Mouse (Mus musculus) erythroblast, embryonic 14.5 days (primary cell): ENCODE data around the gene Dlg2. TPM values are rescaled to one million over a fixed set of nuclear protein-coding genes. Genes with fewer than 3 reads are reported as not detected.

Source experiments
- H3K27me3 ChIP-seq: 2 replicates; pipeline ENCODE4 v1.6.1; 2012; ENCODE audit warnings: inconsistent platforms; ENCODE audit not compliant: control insufficient read depth
- H3K36me3 ChIP-seq: 2 replicates; pipeline ENCODE4 v1.6.1; 2012; ENCODE audit warnings: mild to moderate bottlenecking, inconsistent platforms; ENCODE audit not compliant: control insufficient read depth
- H3K4me1 ChIP-seq: 2 replicates; pipeline ENCODE4 v1.6.1; 2012; ENCODE audit warnings: inconsistent platforms; ENCODE audit not compliant: control insufficient read depth
- H3K4me3 ChIP-seq: replicated peaks from 2 replicates; pipeline ENCODE3; 2012; ENCODE audit warnings: moderate library complexity, mild to moderate bottlenecking, inconsistent platforms
- H3K9me3 ChIP-seq: 2 replicates; pipeline ENCODE4 v1.6.1; 2012; ENCODE audit warnings: low read length, inconsistent platforms, mixed read lengths; ENCODE audit not compliant: control insufficient read depth
- GATA1 ChIP-seq: IDR thresholded peaks from 2 replicates; pipeline ENCODE4 v1.6.1; 2012; ENCODE audit warnings: low read length, inconsistent platforms, mixed read lengths
- TAL1 ChIP-seq: IDR thresholded peaks from 3 replicates; pipeline ENCODE4 v1.6.1; 2012; ENCODE audit warnings: low read length, inconsistent platforms, mixed read lengths
- polyA plus RNA-seq: library from polyadenylated mRNA; stranded (reverse); fragments of >175 nt; gene quantifications from 2 replicates; pipeline ENCODE4 v1.2.3, GENCODE M21; 2012

Gene Dlg2
- 0.02 TPM in 1 of 2 replicates, not detected in the other for polyA plus RNA-seq

DNA sequence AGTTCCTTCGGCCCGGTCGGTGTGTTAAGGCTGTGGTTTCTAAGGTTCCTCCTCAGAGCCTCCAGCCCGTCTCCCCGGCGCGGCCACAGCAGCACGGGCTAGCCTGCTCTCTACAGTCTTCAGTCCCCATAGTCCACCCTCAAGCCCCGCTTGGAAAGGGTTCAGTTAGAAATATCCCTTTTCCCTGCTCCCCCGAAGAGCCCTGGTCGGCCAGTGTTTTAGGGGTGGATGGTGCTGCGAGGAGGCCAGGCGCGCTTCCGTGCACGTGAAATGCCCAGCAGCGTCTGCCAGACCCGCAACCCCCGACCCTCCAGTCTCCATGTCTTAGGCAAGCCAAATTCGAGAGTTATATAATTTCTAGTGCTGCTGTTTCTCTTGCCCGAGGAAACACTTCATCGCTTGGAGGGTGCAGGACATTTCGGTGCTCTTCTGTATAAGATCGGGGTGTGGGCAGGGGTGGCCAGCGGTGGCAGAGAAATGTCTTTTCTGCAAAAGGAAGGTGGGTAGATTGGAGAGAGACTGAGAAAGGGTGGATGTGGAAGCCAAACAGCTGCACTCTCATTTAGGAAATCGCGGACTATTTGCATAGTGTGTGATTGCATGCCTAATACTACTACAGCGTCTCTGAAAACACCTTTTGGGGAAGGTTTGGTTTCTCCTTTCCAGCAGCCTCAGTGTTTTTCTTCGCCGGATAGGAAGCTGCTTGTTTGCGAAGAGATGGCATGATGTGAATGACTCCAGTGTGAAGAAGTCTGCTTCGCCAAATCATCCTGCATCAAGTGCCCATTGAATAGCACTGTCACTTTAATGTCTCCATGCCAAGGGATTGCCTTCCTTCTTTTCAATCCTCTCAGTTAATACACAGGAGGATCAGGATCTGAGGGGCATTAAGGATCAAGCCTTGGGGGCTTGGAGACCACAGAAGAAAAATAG lies at the start of gene Dlg2:
TSS of gene Dlg2 (plus strand) at position 360 of the 933 bp plus-strand sequence.
- Histone ChIP-seq H3K4me1 (peaks cover 24% of the 10 kb centered on the region), H3K27me3 (peaks cover 44% of the 10 kb centered on the region), H3K36me3 (peaks cover 4% of the 10 kb centered on the region; the same call in 1 of the 2 replicates), H3K9me3 (no peaks in the 10 kb centered on the region), H3K4me3 (peak within 1 kb of the TSS; percentile 93)
- no peak for TF ChIP-seq GATA1
- TF ChIP-seq TAL1 = no peak

DNA sequence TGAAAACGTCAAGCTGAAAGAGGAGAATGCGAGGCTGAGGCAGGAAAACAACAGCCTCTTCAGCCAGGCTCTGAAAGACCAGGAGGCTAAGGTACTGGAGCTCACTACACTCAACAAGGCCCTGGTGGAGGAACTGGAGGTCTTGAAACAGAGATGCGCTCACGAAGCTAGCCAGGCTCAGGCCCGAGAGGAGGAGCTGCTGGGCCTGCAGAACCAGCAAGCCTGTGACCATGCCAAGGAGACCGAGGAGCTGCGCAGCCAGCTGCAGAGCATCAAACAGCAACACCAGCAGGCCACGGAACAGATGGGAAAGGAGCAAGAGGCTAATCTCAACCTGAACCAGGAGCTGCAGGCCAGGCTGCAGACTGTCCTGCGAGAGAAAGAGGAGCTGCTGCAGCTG lies 49.5 kb upstream of the Dlg2 start:
- TF ChIP-seq GATA1 (no peak), TAL1 (no peak)
- H3K9me3 ChIP-seq = no peaks in the 10 kb centered on the region; the same call in 1 of the 2 replicates
- H3K4me3 ChIP-seq = no peak overlapping the region
- peaks cover 14% of the 10 kb centered on the region for H3K27me3 ChIP-seq
- H3K36me3 ChIP-seq = no peaks in the 10 kb centered on the region
- peaks cover 6% of the 10 kb centered on the region for H3K4me1 ChIP-seq

DNA sequence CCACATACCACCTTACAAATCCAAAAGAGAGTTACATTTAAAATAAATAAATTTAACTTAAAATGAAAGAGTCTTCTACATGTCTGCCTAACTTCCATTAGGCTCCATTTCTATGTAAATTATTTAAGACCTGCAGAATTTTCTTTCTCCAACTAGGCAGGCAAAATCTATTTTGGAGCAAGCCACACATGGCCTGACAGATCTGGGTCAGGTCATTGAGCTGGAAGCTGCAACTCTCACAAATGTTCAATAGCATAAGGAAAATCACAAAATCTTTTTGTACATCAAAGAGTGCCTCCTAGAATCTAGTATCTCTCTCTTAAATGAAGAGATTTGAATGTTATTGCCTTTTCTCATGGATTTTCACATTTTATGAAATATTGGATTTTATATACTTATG lies 44.3 kb upstream of the Dlg2 start:
- Histone ChIP-seq H3K36me3 (no peaks in the 10 kb centered on the region), H3K4me1 (no peaks in the 10 kb centered on the region), H3K9me3 (no peaks in the 10 kb centered on the region; the same call in 1 of the 2 replicates), H3K27me3 (peaks cover 7% of the 10 kb centered on the region), H3K4me3 (no peak overlapping the region)
- TF ChIP-seq TAL1 (no peak), GATA1 (no peak)

DNA sequence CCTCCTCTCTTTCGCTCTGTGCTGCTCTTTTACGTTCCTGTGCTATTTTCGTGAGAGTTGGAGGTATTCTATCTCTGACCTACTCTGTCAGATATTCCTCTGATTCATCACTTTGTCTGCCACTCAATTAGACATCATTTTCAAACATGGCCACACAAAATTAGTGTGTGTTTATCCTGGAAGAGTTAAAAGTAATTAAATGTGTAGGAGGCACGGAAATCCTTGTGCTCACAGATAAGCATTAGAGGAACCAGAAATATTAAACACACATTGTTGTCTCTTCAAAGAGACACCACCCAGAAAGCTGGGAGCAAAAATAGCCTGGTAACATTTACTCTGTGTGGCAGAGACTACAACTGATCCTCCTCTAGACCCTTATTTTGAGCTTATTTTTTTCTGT lies 36.4 kb upstream of the Dlg2 start:
- no peaks in the 10 kb centered on the region for H3K9me3 ChIP-seq
- TF ChIP-seq GATA1 (no peak), TAL1 (no peak)
- no peaks in the 10 kb centered on the region for H3K27me3 ChIP-seq
- no peak overlapping the region for H3K4me3 ChIP-seq
- peaks cover 9% of the 10 kb centered on the region for H3K4me1 ChIP-seq
- peaks cover 6% of the 10 kb centered on the region for H3K36me3 ChIP-seq

DNA sequence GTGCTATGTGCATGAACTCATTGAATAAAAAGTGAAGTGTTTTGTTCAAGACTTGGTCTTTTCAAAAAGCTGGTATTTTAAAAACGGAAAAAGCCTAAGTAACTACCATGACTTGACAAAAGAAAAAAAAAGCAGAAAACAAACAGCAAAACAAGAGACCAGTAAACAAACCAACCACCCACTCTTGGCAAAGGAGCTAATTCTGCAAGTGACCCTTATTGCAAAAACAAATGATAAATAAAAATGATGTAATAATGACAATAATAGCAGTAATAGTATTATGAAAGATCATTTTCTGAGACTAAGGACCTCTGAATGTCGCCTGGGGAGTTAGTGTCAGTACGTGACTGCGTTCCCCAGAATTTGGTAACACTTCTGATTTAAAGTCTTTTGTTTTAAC lies 34.4 kb upstream of the Dlg2 start:
- no peaks in the 10 kb centered on the region for H3K9me3 ChIP-seq
- TF ChIP-seq GATA1 (no peak), TAL1 (no peak)
- peak overlapping the region; percentile 99 for H3K4me3 ChIP-seq
- peaks cover 20% of the 10 kb centered on the region for H3K36me3 ChIP-seq
- H3K4me1 ChIP-seq = peaks cover 16% of the 10 kb centered on the region
- no peaks in the 10 kb centered on the region for H3K27me3 ChIP-seq

DNA sequence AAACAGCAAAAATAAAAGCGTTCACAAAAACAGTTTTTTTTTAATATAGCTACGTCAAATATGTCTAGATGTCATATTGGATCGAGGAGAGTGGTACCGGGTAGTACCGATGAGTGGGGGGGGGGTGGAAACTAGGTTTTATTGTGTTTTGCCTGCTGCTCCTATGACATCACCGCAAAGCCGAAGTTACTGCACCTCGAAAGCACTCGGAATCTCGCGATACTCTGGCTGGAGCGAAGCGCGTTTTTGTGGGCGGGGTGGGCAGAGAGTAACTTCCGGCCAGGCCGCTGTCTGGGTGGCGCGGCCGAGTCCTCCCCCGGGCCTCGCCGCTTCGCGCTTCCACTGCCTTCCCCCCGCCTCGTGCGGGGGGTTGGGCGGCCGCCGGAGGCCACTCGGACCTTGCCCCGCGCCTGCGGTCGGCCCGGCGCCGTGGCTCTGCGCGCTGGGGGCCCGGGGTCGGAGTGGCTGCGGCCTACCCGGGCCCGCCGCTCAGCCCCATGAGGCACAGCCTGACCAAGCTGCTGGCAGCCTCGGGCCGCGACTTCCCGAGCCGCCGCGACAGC lies 33.9 kb upstream of the Dlg2 start, which contains the start of gene Crebzf:
TSS of gene Crebzf (plus strand) at position 212 of the 563 bp plus-strand sequence.
- H3K4me3 ChIP-seq = peak within 1 kb of the TSS; percentile 99
- H3K27me3 ChIP-seq = no peaks in the 10 kb centered on the region
- peaks cover 25% of the 10 kb centered on the region for H3K36me3 ChIP-seq
- H3K4me1 ChIP-seq = peaks cover 16% of the 10 kb centered on the region
- no peaks in the 10 kb centered on the region for H3K9me3 ChIP-seq
- TF ChIP-seq TAL1 (no peak), GATA1 (no peak)

DNA sequence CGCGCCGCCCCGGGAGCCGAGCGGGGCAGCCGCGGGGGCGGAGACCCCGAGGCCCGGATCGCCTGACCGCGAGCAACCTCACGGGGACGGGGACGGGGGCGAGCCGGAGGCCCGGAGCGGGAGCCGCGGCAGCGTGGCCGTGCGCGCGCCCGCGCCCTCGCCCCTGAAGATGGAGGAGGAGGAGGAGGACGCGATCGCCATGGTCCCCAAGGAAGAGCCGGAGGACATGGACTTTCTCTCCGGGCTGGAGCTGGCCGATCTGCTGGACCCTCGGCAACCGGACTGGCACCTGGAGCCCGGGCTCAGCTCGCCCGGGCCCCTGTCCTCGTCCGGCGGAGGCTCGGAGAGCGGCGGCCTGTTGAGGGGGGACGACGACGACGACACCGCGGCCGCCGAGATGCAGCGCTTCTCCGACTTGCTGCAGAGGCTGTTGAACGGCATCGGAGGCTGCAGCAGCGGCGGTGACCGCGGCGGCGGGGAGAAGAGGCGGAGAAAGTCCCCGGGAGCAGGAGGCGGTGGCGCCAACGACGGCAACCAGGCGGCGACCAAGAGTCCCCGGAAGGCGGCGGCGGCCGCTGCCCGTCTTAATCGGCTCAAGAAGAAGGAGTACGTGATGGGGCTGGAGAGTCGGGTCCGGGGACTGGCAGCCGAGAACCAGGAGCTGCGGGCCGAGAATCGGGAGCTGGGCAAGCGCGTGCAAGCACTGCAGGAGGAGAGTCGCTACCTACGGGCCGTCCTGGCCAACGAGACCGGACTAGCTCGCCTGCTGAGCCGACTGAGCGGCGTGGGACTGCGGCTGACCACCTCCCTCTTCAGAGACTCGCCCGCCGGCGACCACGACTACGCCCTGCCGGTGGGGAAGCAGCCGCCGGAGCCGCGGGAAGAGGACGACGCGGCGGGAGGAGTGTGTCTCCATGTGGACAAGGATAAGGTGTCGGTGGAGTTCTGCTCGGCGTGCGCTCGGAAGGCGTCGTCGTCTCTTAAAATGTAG lies 33.1 kb upstream of the Dlg2 start:
- Histone ChIP-seq H3K27me3 (no peaks in the 10 kb centered on the region), H3K9me3 (no peaks in the 10 kb centered on the region), H3K4me3 (peak overlapping the region; percentile 99), H3K4me1 (peaks cover 16% of the 10 kb centered on the region), H3K36me3 (peaks cover 33% of the 10 kb centered on the region)
- no peak for TF ChIP-seq TAL1
- no peak for TF ChIP-seq GATA1

DNA sequence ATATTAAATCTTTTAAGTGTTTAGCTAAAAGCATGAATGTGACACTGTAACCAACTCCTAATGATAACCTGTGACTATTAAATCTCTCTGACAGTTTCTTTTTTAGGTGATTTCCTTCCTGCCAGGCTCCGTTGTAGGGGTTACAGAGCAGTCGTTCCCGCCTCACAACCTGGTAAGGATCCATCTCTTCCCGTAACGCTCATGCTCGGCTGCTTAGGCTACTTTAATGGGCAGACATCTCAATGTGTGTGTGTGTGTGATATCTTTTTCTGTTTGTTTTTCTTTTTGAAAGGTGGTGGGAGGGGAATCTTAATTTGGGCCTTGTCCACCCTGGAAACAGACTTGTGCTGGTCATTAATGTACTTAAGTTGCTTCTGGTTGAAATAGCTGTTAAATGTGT lies 32.3 kb upstream of the Dlg2 start:
- peak overlapping the region; percentile 99 for H3K4me3 ChIP-seq
- H3K4me1 ChIP-seq = peaks cover 16% of the 10 kb centered on the region
- H3K27me3 ChIP-seq = no peaks in the 10 kb centered on the region
- H3K36me3 ChIP-seq = peaks cover 41% of the 10 kb centered on the region
- TF ChIP-seq GATA1 = no peak
- no peak for TF ChIP-seq TAL1
- H3K9me3 ChIP-seq = no peaks in the 10 kb centered on the region
